Mouse (Mus musculus) heart, adult 2 months (tissue): ENCODE data around the gene Sult1c2. TPM values are rescaled to one million over a fixed set of nuclear protein-coding genes. Genes with fewer than 3 reads are reported as not detected.
"Not testable (repeated sequence)": the region's sequence is repeated elsewhere in the genome, so short reads cannot be mapped to it uniquely, and the experiment has no call there.

ENCODE experiments used
- DNase-seq, 2 experiments: peaks; one replicate each; pipeline ENCODE4 v3.0.0; 2021
- H3K27ac ChIP-seq: fragments of 200-600 bp; 2 replicates; pipeline ENCODE4 v1.8.1; 2022
- H3K27me3 ChIP-seq: fragments of 200-500 bp; 2 replicates; pipeline ENCODE4 v1.6.1; 2012; ENCODE audit warnings: mild to moderate bottlenecking, low read length, inconsistent platforms, mixed read lengths; ENCODE audit not compliant: control insufficient read depth, insufficient read depth
- H3K36me3 ChIP-seq: fragments of 200-500 bp; 2 replicates; pipeline ENCODE4 v1.6.1; 2012; ENCODE audit warnings: low read length, inconsistent platforms; ENCODE audit not compliant: control insufficient read depth, insufficient read depth
- H3K4me1 ChIP-seq: fragments of 200-500 bp; 2 replicates; pipeline ENCODE4 v1.6.1; 2011; ENCODE audit warnings: low read length; ENCODE audit not compliant: control insufficient read depth, insufficient read depth
- H3K4me3 ChIP-seq: fragments of 200-600 bp; 2 replicates; pipeline ENCODE4 v1.8.1; 2022
- H3K79me2 ChIP-seq: fragments of 200-500 bp; replicated peaks from 2 replicates; pipeline ENCODE4 v1.6.1; 2012; ENCODE audit warnings: mild to moderate bottlenecking, inconsistent platforms, low read length, moderate library complexity, mixed read lengths; ENCODE audit not compliant: control insufficient read depth, insufficient read depth
- H3K9ac ChIP-seq: fragments of 200-500 bp; 2 replicates; pipeline ENCODE4 v1.6.1; 2012; ENCODE audit warnings: low read depth, mild to moderate bottlenecking, control low read depth, inconsistent platforms, low read length, mixed read lengths
- CTCF ChIP-seq: fragments of 200-600 bp; IDR thresholded peaks from 2 replicates; pipeline ENCODE4 v1.8.1; 2022; ENCODE audit warnings: antibody characterized with exemption, mild to moderate bottlenecking, moderate library complexity
- EP300 ChIP-seq: fragments of 200-500 bp; IDR thresholded peaks from 2 replicates; pipeline ENCODE4 v1.6.1; 2011; ENCODE audit warnings: low read depth, low read length, control low read depth; ENCODE audit not compliant: insufficient read depth
- POLR2A ChIP-seq: fragments of 200-500 bp; IDR thresholded peaks from 2 replicates; pipeline ENCODE4 v1.6.1; 2011; ENCODE audit warnings: mild to moderate bottlenecking, low read depth, low read length, control low read depth; ENCODE audit not compliant: insufficient read depth
- WGBS: fragments of 180-500 bp; shearing (Covaris S2); methylation state at CpG from one replicate; pipeline ENCODE4 v1.1.7; 2018; 5-methylcytosine and 5-hydroxymethylcytosine counted together
- intact Hi-C: fragments of 180-260 bp; cut with DNase I; formaldehyde crosslinking; loops from one replicate; pipeline ENCODE4 v1.15.1; 2025
- long read RNA-seq: library from polyadenylated mRNA; stranded (forward); transcript quantifications from one replicate; pipeline ENCODE4 v2.0.0, GENCODE M21; 2021
- polyA plus RNA-seq: library from polyadenylated mRNA; depleted of rRNA; stranded (reverse); fragments of >200 nt; gene quantifications from 2 replicates; pipeline ENCODE4 v1.2.3, GENCODE M21; 2012; rRNA removed
- total RNA-seq, 2 experiments: library from RNA; stranded (reverse); gene quantifications; 2 replicates each; pipeline ENCODE4 v1.2.3; 2021

The Sult1c2 gene
- total RNA-seq (not detected), polyA plus RNA-seq (not detected in 2 replicates)
- long read RNA-seq, result 0 reads

GRCm38 (mm10) chr17:53846206-53846605 is at the start of gene Sult1c2:
Gene Sult1c2 (minus strand): TSS chr17:53846339.
- intact Hi-C loops, result no loop called here
- Histone ChIP-seq H3K27me3 (no peaks in the 10 kb centered on the region), H3K79me2 (no peaks in the 10 kb centered on the region), H3K9ac (no peak within 1 kb of the TSS), H3K36me3 (no peaks in the 10 kb centered on the region), H3K4me3 (no peak within 1 kb of the TSS), H3K27ac (no peak within 1 kb of the TSS), H3K4me1 (no peaks in the 10 kb centered on the region)
- no peak for TF ChIP-seq POLR2A
- TF ChIP-seq CTCF, result no peak
- TF ChIP-seq EP300, result no peak
- 77% methylated on average over 4 of the region's 4 CpGs for WGBS
- no peak for DNase-seq

GRCm38 (mm10) chr17:53879006-53879675 is 33.0 kb upstream of the Sult1c2 start:
- H3K27me3 ChIP-seq, H3K9ac ChIP-seq, H3K27ac ChIP-seq, DNase-seq, H3K79me2 ChIP-seq, H3K4me1 ChIP-seq, H3K4me3 ChIP-seq, H3K36me3 ChIP-seq, intact Hi-C loops: not testable (repeated sequence)
- 79% methylated on average over 7 of the region's 7 CpGs for WGBS

- WGBS, result 70% methylated on average over 2 of the region's 2 CpGs
Observed at GRCm38 (mm10) chr17:53874433-53874832, 28.3 kb upstream of the Sult1c2 start.

GRCm38 (mm10) chr17:53872192-53872591 is 26.1 kb upstream of the Sult1c2 start:
- TF ChIP-seq POLR2A (no peak), EP300 (no peak), CTCF (no peak)
- intact Hi-C loops, result no loop called here
- Histone ChIP-seq H3K36me3 (no peaks in the 10 kb centered on the region), H3K27me3 (no peaks in the 10 kb centered on the region), H3K79me2 (no peaks in the 10 kb centered on the region), H3K4me3 (no peak overlapping the region), H3K4me1 (no peaks in the 10 kb centered on the region), H3K27ac (no peak overlapping the region), H3K9ac (no peak overlapping the region)
- no peak for DNase-seq
- 71% methylated on average over 3 of the region's 3 CpGs for WGBS

More at GRCm38 (mm10) chr17:53874433-53874832, 28.3 kb upstream of the Sult1c2 start:
- Histone ChIP-seq H3K27me3 (no peaks in the 10 kb centered on the region), H3K9ac (no peak overlapping the region), H3K36me3 (no peaks in the 10 kb centered on the region), H3K4me1 (no peaks in the 10 kb centered on the region), H3K27ac (no peak overlapping the region), H3K4me3 (no peak overlapping the region), H3K79me2 (no peaks in the 10 kb centered on the region)
- no peak for DNase-seq
- intact Hi-C loops, result no loop called here
- TF ChIP-seq EP300 (no peak), POLR2A (no peak), CTCF (no peak)

GRCm38 (mm10) chr17:53869931-53870330 is 23.8 kb upstream of the Sult1c2 start:
- H3K9ac ChIP-seq, result no peak overlapping the region
- no peak overlapping the region for H3K27ac ChIP-seq
- H3K4me1 ChIP-seq, result no peaks in the 10 kb centered on the region
- H3K79me2 ChIP-seq, result no peaks in the 10 kb centered on the region
- no peak overlapping the region for H3K4me3 ChIP-seq
- no peaks in the 10 kb centered on the region for H3K36me3 ChIP-seq
- DNase-seq, result no peak
- TF ChIP-seq POLR2A (no peak), EP300 (no peak), CTCF (no peak)
- intact Hi-C loops, result no loop called here
- no peaks in the 10 kb centered on the region for H3K27me3 ChIP-seq

GRCm38 (mm10) chr17:53865260-53865955 is 19.3 kb upstream of the Sult1c2 start:
- WGBS, result 56% methylated on average over 6 of the region's 6 CpGs
- no peaks in the 10 kb centered on the region for H3K79me2 ChIP-seq
- no peak overlapping the region for H3K4me3 ChIP-seq
- H3K36me3 ChIP-seq, result no peaks in the 10 kb centered on the region
- H3K9ac ChIP-seq, result no peak overlapping the region
- H3K27ac ChIP-seq, result no peak overlapping the region
- intact Hi-C loops, result no loop called here
- no peak for DNase-seq
- TF ChIP-seq POLR2A (no peak), EP300 (no peak), CTCF (no peak)
- H3K27me3 ChIP-seq, result no peaks in the 10 kb centered on the region
- H3K4me1 ChIP-seq, result no peaks in the 10 kb centered on the region
